Mouse (Mus musculus): ENCODE data around the gene Psd.
A peak's percentile ranks its signal among the peaks of the same experiment; 100 is the strongest.

The Psd gene

GRCm38 (mm10) chr19:46306751-46307289 lies 20.1 kb downstream of the Psd start:
- no peak for DNase-seq (ENCODE audit: low spot score in 2 of 2)

- no peak for DNase-seq (ENCODE audit: low spot score in 2 of 2)
These were observed 20.7 kb downstream of the Psd start for GRCm38 (mm10) chr19:46306268-46306610.

GRCm38 (mm10) chr19:46305432-46306267 lies 21.3 kb downstream of the Psd start:
- DNase-seq (ENCODE audit: low spot score in 2 of 2): peak; percentile 89 to 92

- no peak for DNase-seq (ENCODE audit: low spot score in 2 of 2)
These were observed 22.0 kb downstream of the Psd start for GRCm38 (mm10) chr19:46304908-46305333.

DNA sequence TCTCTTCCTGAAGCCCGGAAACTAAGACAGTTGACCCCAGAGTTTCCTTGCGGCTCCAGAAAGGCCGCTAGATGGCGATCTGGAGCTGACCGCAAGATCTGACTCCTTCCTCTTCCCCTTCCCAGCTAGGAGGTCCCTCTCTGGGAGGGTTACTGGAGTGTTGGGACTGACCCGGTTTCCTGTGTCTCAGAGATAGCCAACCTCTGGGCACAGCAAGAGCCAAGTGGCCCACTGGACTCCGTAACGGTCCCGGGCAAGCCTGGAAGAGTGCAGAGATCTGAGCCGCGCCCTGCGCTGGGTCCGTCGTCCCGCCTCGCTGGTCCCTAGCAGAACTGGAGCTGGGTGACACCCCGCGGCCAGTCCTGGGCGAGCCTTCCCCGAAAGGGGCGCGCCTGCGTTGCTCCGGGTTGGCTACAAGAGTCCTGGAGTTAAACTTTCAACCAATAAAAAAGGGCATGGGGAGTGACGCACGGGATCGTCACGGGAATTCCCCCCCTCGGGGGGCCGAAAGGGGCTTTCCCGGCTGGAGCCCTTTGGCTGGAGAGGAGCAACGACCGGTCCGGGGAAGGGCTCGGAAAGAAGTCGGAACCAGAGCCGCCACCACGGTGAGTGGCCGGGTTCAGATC lies 22.6 kb downstream of the Psd start, which contains the start of gene Nfkb2:
TSS of gene Nfkb2 (plus strand) at position 105 of the 626 bp plus-strand sequence.
- DNase-seq (ENCODE audit: low spot score in 2 of 2): peak; percentile 98 to 99

GRCm38 (mm10) chr19:46303251-46304215 lies 23.4 kb downstream of the Psd start:
- no peak for DNase-seq (ENCODE audit: low spot score in 2 of 2)

DNA sequence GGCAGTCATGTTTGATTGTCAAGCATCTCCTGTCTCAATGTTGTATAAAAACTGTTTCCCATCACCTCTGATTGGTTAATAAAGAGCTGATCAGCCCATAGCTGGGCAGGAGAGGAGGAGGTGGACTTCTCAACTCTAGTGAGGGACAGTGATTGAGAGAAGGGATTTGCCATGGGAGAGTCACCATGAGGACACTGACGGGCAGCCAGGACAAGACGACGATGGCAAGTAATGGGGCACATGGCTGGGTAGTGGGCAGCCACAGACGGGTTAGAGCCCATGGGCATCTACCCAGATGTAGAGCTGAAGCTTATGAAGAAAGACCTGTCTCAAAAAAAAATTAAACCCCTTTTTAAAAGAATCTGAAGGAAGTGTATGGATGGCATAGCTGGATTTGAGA lies 24.4 kb downstream of the Psd start:
- no peak for DNase-seq (ENCODE audit: low spot score in 2 of 2)

DNA sequence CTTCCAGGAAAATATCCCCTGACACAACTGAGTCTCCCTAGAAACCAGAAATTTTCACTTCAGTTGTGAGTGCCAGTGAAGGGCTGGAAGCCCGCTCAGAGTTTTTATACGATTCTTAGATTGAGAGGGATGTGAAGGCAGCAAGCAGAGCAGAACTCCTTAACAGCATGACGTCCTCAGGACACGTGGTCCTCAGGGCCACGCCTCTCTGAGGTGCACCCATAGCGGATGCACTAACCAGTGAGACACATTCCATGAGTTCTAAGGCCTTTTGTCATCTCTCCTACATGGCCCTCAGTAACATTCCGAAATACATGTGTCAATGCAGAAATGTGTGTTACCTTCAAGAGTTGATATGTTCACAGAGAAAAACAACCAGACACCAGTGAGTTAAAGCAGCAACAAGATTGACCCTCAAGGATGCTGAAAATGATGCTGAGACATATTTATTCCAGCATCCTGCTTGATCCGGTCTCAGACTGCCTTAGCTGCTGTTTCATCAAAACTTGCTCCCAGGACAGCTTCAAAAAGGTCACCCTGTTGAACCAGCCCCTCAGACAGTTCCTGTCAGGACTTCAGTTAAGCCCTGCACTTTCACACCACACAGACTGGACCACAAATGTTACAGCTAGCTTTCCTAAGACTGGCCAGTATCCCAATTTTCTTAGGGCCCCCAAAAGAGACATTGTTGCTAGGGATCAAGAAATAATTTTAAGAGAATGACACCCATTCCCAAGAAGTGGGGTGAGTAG lies 26.5 kb downstream of the Psd start:
- DNase-seq (ENCODE audit: low spot score in 2 of 2): no peak

- DNase-seq (ENCODE audit: low spot score in 2 of 2): no peak
These were observed 30.0 kb downstream of the Psd start for GRCm38 (mm10) chr19:46296938-46297337.

- DNase-seq (ENCODE audit: low spot score in 2 of 2): no peak
These were observed 36.3 kb downstream of the Psd start for GRCm38 (mm10) chr19:46290535-46291105.

DNA sequence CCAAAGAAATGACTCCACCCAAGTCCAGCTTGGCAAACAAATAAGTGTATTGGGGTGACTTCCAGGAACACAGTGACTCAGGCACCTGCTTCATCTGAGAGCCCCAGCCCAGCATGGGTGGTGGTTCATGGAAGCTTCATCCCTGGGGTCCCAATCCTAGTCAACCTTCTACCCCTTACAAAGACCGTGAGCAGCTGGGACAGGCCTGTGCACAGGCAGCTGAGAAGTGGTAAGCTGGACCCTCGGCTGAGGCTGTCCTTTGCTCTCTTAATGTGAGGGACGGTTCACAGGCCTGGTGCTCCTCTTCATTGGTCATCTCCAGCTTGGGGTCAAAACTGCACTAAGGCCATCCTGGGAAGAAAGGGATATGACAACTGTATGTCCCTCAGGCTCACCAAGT lies 39.4 kb downstream of the Psd start:
- no peak for DNase-seq (ENCODE audit: low spot score in 2 of 2)

- no peak for DNase-seq (ENCODE audit: low spot score in 2 of 2)
These were observed 40.0 kb downstream of the Psd start for GRCm38 (mm10) chr19:46286926-46287325.

DNA sequence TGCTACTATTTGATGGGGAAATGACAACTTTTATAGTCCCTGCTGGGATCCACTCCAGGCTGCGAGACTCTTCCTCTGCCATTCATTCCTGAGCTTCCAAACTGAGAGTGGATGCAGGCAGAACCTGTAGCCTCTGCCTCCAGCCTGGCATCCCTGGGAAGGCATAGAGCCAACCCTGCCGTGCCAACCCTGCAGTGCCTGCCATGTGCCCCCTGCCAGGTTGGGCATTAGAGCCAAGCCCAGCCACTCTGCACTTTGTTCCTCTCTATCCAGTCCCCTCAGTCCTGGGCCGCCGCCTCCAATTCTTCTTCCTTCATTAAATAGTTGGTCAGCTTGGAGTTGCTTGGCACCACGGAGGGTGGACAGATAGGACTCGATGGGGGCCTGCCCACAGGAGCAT lies 40.9 kb downstream of the Psd start:
- DNase-seq (ENCODE audit: low spot score in 2 of 2): no peak

DNA sequence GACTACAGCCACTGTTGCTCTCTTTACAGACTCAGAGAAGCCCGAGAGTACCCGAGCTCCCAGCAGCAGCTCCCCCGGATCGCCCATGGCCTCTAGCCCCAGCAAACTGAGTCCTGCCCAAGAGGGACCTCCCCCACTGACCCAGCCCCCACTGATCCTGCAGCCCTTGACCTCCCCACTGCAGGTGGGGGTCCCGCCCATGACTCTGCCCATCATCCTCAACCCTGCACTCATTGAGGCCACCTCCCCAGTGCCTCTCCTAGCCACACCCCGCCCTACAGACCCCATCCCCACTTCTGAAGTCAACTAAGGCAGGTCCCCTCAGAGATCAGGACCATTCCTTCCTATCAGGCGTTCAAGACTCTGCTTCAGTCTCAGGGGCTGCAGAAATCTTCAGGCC lies 41.3 kb downstream of the Psd start:
- DNase-seq (ENCODE audit: low spot score in 2 of 2): no peak

DNA sequence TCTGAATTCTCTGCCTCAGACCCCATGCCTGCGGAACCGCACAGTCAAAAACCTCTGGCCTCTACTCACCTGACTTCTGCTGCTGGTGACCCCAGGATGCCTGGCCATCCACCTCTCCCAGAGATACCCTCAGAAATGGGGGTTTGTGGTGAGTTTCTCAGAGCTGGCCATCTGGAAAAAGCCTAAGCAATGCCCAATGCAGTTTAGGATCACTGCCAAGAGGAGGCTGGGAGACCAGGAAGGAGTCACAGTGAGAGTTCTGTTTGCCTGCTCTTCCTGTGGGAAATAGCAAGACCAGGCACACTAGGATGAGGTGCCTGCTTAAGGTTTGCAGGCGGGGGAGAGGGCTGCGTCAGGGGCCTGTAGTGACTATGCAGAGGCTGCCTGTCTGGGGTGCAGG lies 42.3 kb downstream of the Psd start:
- no peak for DNase-seq (ENCODE audit: low spot score in 2 of 2)

DNA sequence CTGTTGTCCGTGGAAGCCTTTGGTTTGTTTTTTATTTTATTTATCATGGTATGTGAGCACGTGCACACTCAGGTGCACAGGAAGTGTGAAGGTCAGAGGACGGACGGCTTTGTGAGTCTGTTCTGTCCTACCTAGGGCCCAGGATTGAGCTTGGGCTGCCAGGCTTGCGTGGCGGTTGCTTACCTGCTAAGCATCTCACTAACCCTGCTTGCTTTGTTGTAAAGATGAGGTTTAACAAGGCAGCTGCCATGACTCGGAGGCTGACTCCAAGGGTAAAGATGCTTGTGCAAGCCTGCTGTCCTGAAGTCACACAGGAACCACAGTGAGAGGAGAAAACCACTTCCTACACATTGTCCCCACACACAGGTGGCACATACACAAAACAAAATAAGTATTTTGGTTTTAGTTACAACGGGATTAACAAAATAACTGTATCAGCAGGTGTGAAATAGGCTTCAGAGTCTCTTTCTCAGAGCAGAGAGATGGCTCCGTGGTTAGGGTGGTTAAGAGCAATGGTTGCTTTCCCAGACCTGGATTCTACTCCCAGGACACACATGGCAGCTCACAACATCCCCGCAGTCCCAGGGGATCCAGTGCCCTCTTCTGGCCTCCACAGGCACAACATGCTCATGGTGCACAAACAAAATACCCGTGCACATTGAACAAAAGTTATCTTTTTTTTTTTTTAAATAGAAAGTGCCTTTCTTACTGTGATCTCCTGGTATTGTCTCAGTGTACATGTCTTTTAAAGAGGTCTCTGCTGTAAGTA lies 44.7 kb downstream of the Psd start:
- no peak for DNase-seq (ENCODE audit: low spot score in 2 of 2)

DNA sequence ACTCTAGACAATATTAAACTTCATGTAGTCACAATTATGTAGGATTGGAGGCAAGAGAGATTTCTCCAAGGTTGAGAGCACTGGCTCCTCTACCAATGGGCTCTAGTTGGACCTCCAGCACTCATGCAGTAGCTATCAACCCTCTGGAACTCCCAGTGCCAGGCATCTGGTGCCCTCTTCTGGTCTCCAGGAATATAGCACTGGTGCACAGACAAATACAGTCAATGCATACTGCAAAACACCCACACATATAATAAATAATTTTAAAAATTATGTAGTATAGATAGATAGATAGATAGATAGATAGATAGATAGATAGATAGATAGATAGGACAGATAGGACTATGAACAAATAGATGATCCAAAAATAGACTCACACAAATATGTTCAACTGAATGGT lies 51.6 kb downstream of the Psd start:
- no peak for DNase-seq (ENCODE audit: low spot score in 2 of 2)

GRCm38 (mm10) chr19:46264762-46265161 lies 62.2 kb downstream of the Psd start:
- no peak for DNase-seq (ENCODE audit: low spot score in 2 of 2)
